Mouse (Mus musculus): Measurements from ENCODE around the gene Gcnt4. TPM values are rescaled to one million over a fixed set of nuclear protein-coding genes. Genes with fewer than 3 reads are reported as not detected.

Gene Gcnt4
- total and polyA plus RNA-seq, 2 experiments from 2014 or later = 0.16 to 0.76 TPM

DNA sequence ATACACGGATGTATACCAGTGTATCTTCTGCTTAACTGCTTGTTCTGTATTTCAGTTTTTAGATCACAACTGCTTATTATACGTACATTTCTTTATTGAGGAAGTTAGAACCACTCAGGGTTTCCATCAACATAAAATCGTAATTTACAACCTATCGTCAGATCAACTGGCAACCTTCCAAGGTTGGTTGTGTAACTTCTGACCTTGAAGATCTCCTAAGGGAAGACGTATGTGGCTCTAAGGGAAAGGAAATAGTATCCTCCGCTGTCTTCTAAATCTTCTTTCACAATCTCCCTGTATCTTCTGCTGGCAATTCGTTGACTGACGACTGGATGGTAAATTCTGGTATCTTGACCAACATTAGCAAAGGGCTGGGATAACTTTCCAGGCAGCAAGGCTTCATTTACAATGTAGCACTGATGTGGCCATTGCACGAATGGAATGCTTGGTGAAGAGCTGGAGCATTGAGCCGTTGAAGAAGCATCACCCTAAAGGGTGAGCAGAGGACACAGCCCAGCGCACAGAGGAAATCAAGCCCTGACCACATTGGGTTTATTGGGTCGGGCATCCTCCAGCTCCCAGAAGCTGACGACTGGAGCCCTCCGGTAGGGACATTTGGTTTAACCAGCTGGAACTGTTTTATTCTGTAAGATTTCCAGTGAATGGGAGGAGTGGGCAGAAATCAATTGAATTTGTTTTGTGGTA lies 66.2 kb downstream of the Gcnt4 start:
- WGBS = 90% methylated on average over 14 of the region's 14 CpGs
- ATAC-seq (no peak), DNase-seq (no peak)
- no peak for TF ChIP-seq CTCF (IDR thresholded peaks at IDR 0.05; ENCODE audit: low read depth)
- Histone ChIP-seq H3K4me2 (ENCODE audit: low read depth) (no peak overlapping the region), H3K27ac (ENCODE audit: low read depth, low read length) (no peak overlapping the region), H3K9ac (no peak overlapping the region), H3K4me3 (ENCODE audit: low read depth, low read length) (no peak overlapping the region), H3K4me1 (ENCODE audit: insufficient read depth) (no peaks in the 10 kb centered on the region), H3K27me3 (ENCODE audit: insufficient read depth, low read length) (no peaks in the 10 kb centered on the region), H3K9me3 (ENCODE audit: low read length) (no peaks in the 10 kb centered on the region), H3K36me3 (ENCODE audit: insufficient read depth) (no peaks in the 10 kb centered on the region)

DNA sequence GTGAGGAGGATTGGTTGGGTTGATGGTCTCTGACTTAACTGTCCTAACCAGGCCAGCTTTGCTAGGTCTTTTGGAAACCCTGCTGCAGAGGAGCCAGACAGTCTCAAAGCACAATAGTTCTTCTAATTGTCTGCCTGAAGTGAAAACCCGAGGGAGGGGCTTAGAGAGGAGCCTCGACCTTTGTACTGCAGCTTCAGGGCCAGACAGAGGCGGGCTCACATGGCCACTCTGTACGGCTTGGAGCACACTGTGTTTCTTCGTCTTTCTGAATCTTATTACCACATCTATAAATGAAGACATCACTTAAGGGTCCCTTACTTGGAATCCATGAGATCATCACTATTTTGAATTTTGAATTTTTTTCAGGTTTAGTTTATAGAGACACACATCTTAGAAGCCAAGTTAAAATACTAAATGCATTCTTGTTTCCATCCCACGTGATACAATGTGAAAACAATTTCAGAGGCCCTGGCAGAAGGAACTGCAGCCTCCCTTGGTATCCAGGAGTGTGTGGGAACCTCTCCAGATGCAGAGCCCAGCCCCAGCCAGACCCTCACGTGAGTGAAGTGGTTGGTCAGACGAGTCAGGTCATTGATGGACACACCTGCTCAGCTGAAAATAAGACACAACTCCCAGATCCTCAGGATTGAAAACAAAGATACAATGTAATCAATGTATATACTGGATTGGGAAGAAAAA lies 69.0 kb downstream of the Gcnt4 start:
- 34% methylated on average over 8 of the region's 8 CpGs for WGBS
- no peak for ATAC-seq

DNA sequence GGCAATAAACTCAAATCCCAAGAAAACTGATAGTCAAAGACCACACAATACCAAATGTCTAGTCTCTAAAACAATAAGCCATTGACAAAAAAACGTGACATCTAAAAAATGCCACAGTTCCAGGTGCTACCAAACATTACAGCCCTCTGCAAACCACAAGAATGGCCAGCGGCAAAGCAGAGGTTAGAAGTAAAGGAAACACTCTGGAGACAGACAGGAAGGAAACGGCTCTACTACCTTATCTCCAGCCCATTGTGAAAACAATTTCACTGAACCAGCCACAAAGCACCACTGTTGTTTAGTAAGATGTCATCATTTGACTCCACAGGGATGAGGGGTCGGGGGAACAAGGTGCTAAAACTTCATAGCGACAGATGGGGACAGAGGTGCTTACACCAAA lies 70.8 kb downstream of the Gcnt4 start:
- ATAC-seq = no peak
- H3K9me3 ChIP-seq (ENCODE audit: low read length) = no peaks in the 10 kb centered on the region

More for the DNA sequence above, 69.0 kb downstream of the Gcnt4 start:
- Histone ChIP-seq H3K9ac (no peak overlapping the region), H3K4me3 (ENCODE audit: low read depth, low read length) (no peak overlapping the region), H3K36me3 (ENCODE audit: insufficient read depth) (no peaks in the 10 kb centered on the region), H3K4me1 (ENCODE audit: insufficient read depth) (no peaks in the 10 kb centered on the region), H3K27ac (ENCODE audit: low read depth, low read length) (no peak overlapping the region), H3K9me3 (ENCODE audit: low read length) (no peaks in the 10 kb centered on the region), H3K4me2 (ENCODE audit: low read depth) (no peak overlapping the region), H3K27me3 (ENCODE audit: insufficient read depth, low read length) (no peaks in the 10 kb centered on the region)
- TF ChIP-seq CTCF (IDR thresholded peaks at IDR 0.05; ENCODE audit: low read depth) = no peak
- DNase-seq = no peak

DNA sequence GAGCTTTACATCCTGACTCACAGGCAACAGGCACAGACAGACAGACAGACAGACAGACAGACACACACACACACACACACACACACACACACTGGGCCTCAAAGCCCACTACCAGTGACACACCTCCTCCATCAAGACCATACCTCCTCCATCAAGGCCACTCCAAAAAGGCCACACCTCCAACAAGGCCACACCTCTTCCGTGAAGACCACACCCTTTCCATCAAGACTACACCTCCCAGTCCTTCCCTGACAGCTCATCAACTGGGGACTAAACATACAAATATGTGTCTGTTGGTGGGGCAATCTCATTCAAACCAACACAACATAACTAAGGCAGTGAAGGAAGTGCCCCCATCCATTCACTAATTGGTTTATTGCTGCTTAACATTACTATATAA lies 72.6 kb downstream of the Gcnt4 start:
- WGBS = 94% methylated on average over 1 of the region's 1 CpGs
- H3K4me3 ChIP-seq (ENCODE audit: low read depth, low read length) = no peak overlapping the region
- no peaks in the 10 kb centered on the region for H3K27me3 ChIP-seq (ENCODE audit: insufficient read depth, low read length)
- DNase-seq (no peak), ATAC-seq (no peak)
- H3K9me3 ChIP-seq (ENCODE audit: low read length) = no peaks in the 10 kb centered on the region
- no peak overlapping the region for H3K9ac ChIP-seq
- H3K27ac ChIP-seq (ENCODE audit: low read depth, low read length) = no peak overlapping the region
- TF ChIP-seq CTCF (IDR thresholded peaks at IDR 0.05; ENCODE audit: low read depth) = no peak
- H3K36me3 ChIP-seq (ENCODE audit: insufficient read depth) = no peaks in the 10 kb centered on the region
- no peak overlapping the region for H3K4me2 ChIP-seq (ENCODE audit: low read depth)
- no peaks in the 10 kb centered on the region for H3K4me1 ChIP-seq (ENCODE audit: insufficient read depth)

More for the DNA sequence above, 70.8 kb downstream of the Gcnt4 start:
- Histone ChIP-seq H3K36me3 (ENCODE audit: insufficient read depth) (no peaks in the 10 kb centered on the region), H3K9ac (no peak overlapping the region), H3K27ac (ENCODE audit: low read depth, low read length) (no peak overlapping the region), H3K4me3 (ENCODE audit: low read depth, low read length) (no peak overlapping the region), H3K27me3 (ENCODE audit: insufficient read depth, low read length) (no peaks in the 10 kb centered on the region), H3K4me2 (ENCODE audit: low read depth) (no peak overlapping the region), H3K4me1 (ENCODE audit: insufficient read depth) (no peaks in the 10 kb centered on the region)
- TF ChIP-seq CTCF (IDR thresholded peaks at IDR 0.05; ENCODE audit: low read depth) = no peak
- 83% methylated on average over 5 of the region's 5 CpGs for WGBS
- no peak for DNase-seq

Other genes starting within 250 kb of the Gcnt4 start
- not detected in 2 replicates for gene Ankrd31, start 176.4 kb upstream of the Gcnt4 start, total RNA-seq (2014; rRNA removed)
- 0.04 and 0.06 TPM in 2 replicates for gene Ankrd31, start 176.4 kb upstream of the Gcnt4 start, polyA plus RNA-seq (2015; fragmentation: Nextera tagmentation; extraction: Ambion mirVana)
- gene 1700029F12Rik, start 109.7 kb downstream of the Gcnt4 start, total RNA-seq (2014; rRNA removed) = not detected in 2 replicates
- not detected in 2 replicates for gene 1700029F12Rik, start 109.7 kb downstream of the Gcnt4 start, polyA plus RNA-seq (2015; fragmentation: Nextera tagmentation; extraction: Ambion mirVana)
- gene Fam169a, start 142.6 kb downstream of the Gcnt4 start, total RNA-seq (2014; rRNA removed) = 34.0 and 40.4 TPM in 2 replicates
- 13.1 and 18.5 TPM in 2 replicates for gene Fam169a, start 142.6 kb downstream of the Gcnt4 start, polyA plus RNA-seq (2015; fragmentation: Nextera tagmentation; extraction: Ambion mirVana)
- 0.62 TPM in 1 of 2 replicates, not detected in the other for gene Gm6169, start 174.5 kb downstream of the Gcnt4 start, total RNA-seq (2014; rRNA removed)
- gene Gm6169, start 174.5 kb downstream of the Gcnt4 start, polyA plus RNA-seq (2015; fragmentation: Nextera tagmentation; extraction: Ambion mirVana) = 1.0 and 1.7 TPM in 2 replicates
- 25.1 and 32.1 TPM in 2 replicates for gene Gfm2, start 213.2 kb downstream of the Gcnt4 start, total RNA-seq (2014; rRNA removed)
- gene Gfm2, start 213.2 kb downstream of the Gcnt4 start, polyA plus RNA-seq (2015; fragmentation: Nextera tagmentation; extraction: Ambion mirVana) = 12.8 and 15.5 TPM in 2 replicates
- 48.6 and 77.5 TPM in 2 replicates for gene Nsa2, start 213.2 kb downstream of the Gcnt4 start, total RNA-seq (2014; rRNA removed)
- gene Nsa2, start 213.2 kb downstream of the Gcnt4 start, polyA plus RNA-seq (2015; fragmentation: Nextera tagmentation; extraction: Ambion mirVana) = 43.5 and 52.1 TPM in 2 replicates